ENCODE assay signal across 9 mouse cellular contexts in genomic region chr1:162093806-162094522, GRCm38 (mm10).
DNase-seq lines count a peak whose midpoint lies in the region; ATAC-seq lines count a peak whose summit lies in the region.
"Had no signal": no experiment of that assay in that cellular context is flagged by ENCODE, and none has a peak within 500 bp of the region (broad histone marks: within the 10 kb centered on the region; RNA-seq: fewer than 3 reads in every experiment).

No protein-coding gene starts in this region.

- DNase-seq in CD4-positive, CD25-positive, alpha-beta regulatory T cell, adult 2 months (ENCODE audit: low read depth, low spot score) = peak; percentile 9
- DNase-seq in thymus, postnatal 14 days = no peak
- DNase-seq in left cerebral cortex, postnatal 25 days (ENCODE audit: low spot score in 2 of 2) = no peak
- no peak for DNase-seq in left cerebral cortex, postnatal 36 days (ENCODE audit: low spot score in 2 of 2)

- ATAC-seq in CD4-positive, CD25-positive, alpha-beta regulatory T cell, adult 4 months = no peak
- peak; percentile 35; the same call in 1 of the 2 replicates for ATAC-seq in heart, embryonic 15.5 days (replicated peaks; ENCODE audit: insufficient number of reproducible peaks, insufficient read depth, low FRiP score, low read depth)
- peak; percentile 78 for ATAC-seq in limb, embryonic 15.5 days (ENCODE audit: insufficient number of reproducible peaks, low FRiP score, low TSS enrichment, low read depth)
- ATAC-seq: forebrain, embryonic 13.5 days had no signal

- peak overlapping the region; percentile 13; the same call in 1 of the 2 replicates for H3K27ac ChIP-seq in brown adipose tissue, adult 24 weeks (replicated peaks; ENCODE audit: low read depth, low read length)
- peak overlapping the region; percentile 69 for H3K27ac ChIP-seq in heart, embryonic 15.5 days
- peak overlapping the region; percentile 85 for H3K27ac ChIP-seq in limb, embryonic 15.5 days
- H3K27ac ChIP-seq: forebrain, embryonic 13.5 days had no signal

- H3K4me2 ChIP-seq in heart, embryonic 15.5 days = no peak overlapping the region
- H3K4me2 ChIP-seq in limb, embryonic 15.5 days = no peak overlapping the region
- H3K4me2 ChIP-seq: forebrain, embryonic 13.5 days had no signal

- H3K27me3 ChIP-seq in heart, embryonic 15.5 days = no peaks in the 10 kb centered on the region
- no peaks in the 10 kb centered on the region for H3K27me3 ChIP-seq in limb, embryonic 15.5 days
- H3K27me3 ChIP-seq: forebrain, embryonic 13.5 days had no signal

- H3K4me1 ChIP-seq in brown adipose tissue, adult 24 weeks (ENCODE audit: control insufficient read depth, insufficient read depth, insufficient read length, low read length) = no peaks in the 10 kb centered on the region
- H3K4me1 ChIP-seq in heart, embryonic 15.5 days (replicated peaks) = no peaks in the 10 kb centered on the region
- H3K4me1 ChIP-seq in limb, embryonic 15.5 days = peaks cover 14% of the 10 kb centered on the region
- H3K4me1 ChIP-seq: forebrain, embryonic 13.5 days had no signal

- H3K9me3 ChIP-seq in heart, embryonic 15.5 days (replicated peaks) = no peaks in the 10 kb centered on the region
- no peaks in the 10 kb centered on the region for H3K9me3 ChIP-seq in limb, embryonic 15.5 days
- H3K9me3 ChIP-seq: forebrain, embryonic 13.5 days had no signal

- 47% methylated on average over 9 of the region's 9 CpGs for WGBS in heart, embryonic 15.5 days
- WGBS in limb, embryonic 15.5 days = 25% methylated on average over 9 of the region's 9 CpGs

- intact Hi-C loops in left cerebral cortex, postnatal 25 days (cut with DNase I) = no loop called here
- intact Hi-C loops in left cerebral cortex, postnatal 36 days (cut with DNase I) = no loop called here

- no peak overlapping the region for H3K9ac ChIP-seq in heart, embryonic 15.5 days
- H3K9ac ChIP-seq in limb, embryonic 15.5 days = no peak overlapping the region
- H3K9ac ChIP-seq: forebrain, embryonic 13.5 days had no signal

- H3K36me3 ChIP-seq in heart, embryonic 15.5 days = no peaks in the 10 kb centered on the region
- no peaks in the 10 kb centered on the region for H3K36me3 ChIP-seq in limb, embryonic 15.5 days

- no peak overlapping the region for H3K4me3 ChIP-seq in brown adipose tissue, adult 24 weeks (ENCODE audit: insufficient read depth, low read depth, low read length)
- H3K4me3 ChIP-seq in heart, embryonic 15.5 days = no peak overlapping the region
- no peak overlapping the region for H3K4me3 ChIP-seq in limb, embryonic 15.5 days
- H3K4me3 ChIP-seq: forebrain, embryonic 13.5 days had no signal

Comparison
In these comparisons a context has a peak if more than half of its experiments do, and no peak if none do; other contexts are left out.
1. H3K27ac ChIP-seq: peak in every context shown above with its lines; median percentile 85 in limb, embryonic 15.5 days; 69 in heart, embryonic 15.5 days; 13 in brown adipose tissue, adult 24 weeks.